Mouse (Mus musculus) spleen, postnatal 10 days (tissue): ENCODE measurements around the gene C1qtnf3.

ENCODE experiments used
- DNase-seq, 2 experiments: peaks; one replicate each; pipeline ENCODE4 v3.0.0; 2021 to 2022; ENCODE audit warnings: low spot score in 2 of 2

The C1qtnf3 gene

GRCm38 (mm10) chr15:10951951-10952759 is at the start of gene C1qtnf3:
Gene C1qtnf3, plus strand, starts transcription at chr15:10952332.
- DNase-seq = no peak

GRCm38 (mm10) chr15:10902360-10902759 is 49.8 kb upstream of the C1qtnf3 start:
- no peak for DNase-seq

GRCm38 (mm10) chr15:10916611-10917311 is 35.4 kb upstream of the C1qtnf3 start:
- no peak for DNase-seq

DNA sequence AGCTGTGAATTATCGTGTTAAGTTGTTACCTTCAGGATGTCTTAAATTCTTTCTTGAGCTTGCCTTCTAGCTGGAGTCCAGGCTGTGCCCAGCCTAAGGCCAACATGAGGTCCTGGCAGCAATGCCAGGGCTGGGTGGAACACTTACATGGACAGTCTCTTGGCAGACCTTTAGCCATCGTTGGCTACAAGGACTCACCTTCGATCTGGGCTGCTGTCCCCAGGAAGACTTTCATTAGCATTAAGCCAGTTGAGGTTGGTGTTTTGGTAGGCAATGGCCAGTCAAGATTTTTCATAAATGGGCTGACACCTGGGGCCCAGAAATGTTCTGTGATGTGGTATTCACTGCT is 34.8 kb upstream of the C1qtnf3 start:
- DNase-seq = no peak

- DNase-seq = no peak
Measured at GRCm38 (mm10) chr15:10920212-10920611, 31.9 kb upstream of the C1qtnf3 start.

DNA sequence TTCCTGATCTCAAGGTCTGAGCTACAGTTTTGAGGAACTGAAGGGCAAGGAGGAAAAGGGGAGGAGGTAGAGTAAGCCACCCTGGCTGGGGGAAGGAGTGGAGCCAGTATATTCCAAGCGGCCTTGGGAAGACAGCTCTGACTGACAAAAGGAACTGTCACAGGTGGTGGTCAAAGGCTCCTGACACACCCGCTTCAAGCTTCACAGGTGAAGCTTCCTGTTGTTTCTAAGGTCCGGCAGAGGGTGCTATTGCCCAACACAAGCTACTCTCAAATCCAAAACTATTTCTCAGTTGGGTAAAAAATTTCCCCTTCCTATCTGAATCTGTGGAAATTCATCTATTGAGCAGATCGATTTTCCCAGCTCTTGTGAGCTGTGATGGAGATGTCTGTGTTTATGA is 31.1 kb upstream of the C1qtnf3 start:
- DNase-seq = no peak

GRCm38 (mm10) chr15:10922061-10922460 is 30.1 kb upstream of the C1qtnf3 start:
- no peak for DNase-seq

GRCm38 (mm10) chr15:10922570-10922969 is 29.6 kb upstream of the C1qtnf3 start:
- DNase-seq = no peak

DNA sequence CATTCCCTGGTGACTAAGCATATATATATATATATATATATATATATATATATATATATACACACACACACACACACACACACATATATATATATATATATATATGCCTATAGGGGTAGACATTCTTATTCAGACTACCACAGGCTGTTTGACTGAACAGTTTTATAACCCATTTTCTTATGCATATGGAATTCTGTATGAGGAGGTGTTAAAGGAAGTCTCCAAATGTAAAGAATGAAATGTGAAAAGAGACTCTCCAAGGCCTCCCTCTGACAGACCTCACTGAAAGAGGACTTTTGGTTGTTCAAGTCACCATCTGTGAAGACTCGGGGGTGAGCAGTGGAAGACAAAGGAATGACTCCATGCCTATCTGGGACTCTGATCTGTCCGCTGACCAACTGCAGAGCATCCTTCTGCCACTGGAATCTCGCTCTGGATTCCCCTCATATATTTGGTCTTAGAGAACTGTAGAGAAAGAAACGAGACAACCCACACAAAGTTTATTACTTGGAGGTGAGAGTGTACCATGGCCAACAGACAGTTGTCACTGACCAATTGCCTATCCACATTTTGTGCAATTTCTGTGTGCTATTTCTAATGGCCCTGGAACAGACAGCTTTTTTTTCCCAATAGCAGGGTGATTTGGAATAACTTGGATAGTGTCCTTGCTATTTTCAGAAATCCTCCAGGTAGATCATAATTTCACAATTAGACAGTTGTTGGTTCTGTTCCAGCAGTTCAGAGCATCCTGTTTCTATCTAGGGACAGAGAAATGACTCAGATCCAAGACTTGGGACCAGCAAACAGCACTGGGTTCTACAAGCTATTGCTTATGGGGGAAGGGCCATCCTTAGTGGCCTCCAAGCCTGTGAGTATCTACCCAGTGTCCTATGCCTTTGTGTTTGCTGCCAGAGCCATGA is 28.8 kb upstream of the C1qtnf3 start:
- no peak for DNase-seq

DNA sequence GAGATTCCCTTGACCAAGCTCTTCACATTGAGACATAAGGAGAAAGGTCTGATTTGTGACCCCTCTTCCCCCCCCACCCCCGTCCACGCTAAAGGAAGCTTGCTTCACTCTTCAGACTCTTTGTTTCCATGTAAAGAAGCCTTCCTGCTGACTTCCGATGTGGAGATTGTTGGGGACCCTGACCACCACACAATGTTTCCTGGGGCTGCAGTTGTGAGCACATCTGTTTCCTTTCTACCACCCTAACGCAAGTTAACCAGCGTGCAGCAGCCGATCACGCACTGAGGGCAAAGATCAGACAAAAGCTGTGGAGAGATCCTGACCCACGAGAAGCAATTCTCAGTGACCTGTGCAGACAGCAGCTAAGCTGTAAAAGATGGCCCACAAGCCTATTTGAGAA is 24.8 kb upstream of the C1qtnf3 start:
- no peak for DNase-seq

- no peak for DNase-seq
Measured at GRCm38 (mm10) chr15:10928633-10929270, 23.4 kb upstream of the C1qtnf3 start.

GRCm38 (mm10) chr15:10933930-10934329 is 18.2 kb upstream of the C1qtnf3 start:
- no peak for DNase-seq

- DNase-seq = no peak
Measured at GRCm38 (mm10) chr15:10940148-10941108, 11.7 kb upstream of the C1qtnf3 start.

DNA sequence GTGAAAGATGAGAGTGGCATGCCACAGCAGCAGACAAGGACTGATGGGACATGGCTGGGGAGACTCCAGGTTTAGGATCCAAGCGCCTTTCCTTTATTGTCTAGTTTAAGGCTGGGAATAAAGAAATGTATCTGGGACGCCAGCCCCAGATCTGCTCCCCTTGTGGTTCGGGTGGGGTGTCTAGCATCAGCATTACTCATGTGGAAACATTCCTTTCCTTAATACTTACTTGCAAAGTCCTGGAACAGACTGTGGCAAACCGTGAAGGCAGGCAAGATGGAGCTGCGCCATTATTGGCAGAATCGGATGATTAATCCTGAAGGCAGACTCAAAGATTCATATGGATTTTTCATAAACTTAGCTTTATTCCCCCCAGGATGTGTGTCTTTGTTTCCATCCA is 10.2 kb upstream of the C1qtnf3 start:
- DNase-seq = no peak

DNA sequence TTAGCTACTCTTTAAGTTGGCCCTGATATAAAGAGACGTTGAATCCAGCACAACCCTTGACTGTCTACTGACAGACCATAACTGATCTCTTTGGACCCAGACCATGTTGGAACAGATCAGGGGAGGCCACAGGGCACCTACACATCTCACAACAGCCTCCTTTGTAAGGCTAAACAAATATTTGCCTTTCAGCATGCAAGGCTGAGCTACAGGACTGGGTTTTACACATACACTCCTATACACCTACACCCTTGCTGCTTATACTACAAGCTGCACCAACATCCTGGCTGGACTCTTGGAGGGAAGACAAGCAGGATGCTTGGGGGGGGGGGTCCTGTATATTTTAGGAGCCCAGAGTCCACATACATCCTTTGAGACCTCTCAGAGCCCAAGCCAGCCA is 4.3 kb upstream of the C1qtnf3 start:
- DNase-seq = no peak

DNA sequence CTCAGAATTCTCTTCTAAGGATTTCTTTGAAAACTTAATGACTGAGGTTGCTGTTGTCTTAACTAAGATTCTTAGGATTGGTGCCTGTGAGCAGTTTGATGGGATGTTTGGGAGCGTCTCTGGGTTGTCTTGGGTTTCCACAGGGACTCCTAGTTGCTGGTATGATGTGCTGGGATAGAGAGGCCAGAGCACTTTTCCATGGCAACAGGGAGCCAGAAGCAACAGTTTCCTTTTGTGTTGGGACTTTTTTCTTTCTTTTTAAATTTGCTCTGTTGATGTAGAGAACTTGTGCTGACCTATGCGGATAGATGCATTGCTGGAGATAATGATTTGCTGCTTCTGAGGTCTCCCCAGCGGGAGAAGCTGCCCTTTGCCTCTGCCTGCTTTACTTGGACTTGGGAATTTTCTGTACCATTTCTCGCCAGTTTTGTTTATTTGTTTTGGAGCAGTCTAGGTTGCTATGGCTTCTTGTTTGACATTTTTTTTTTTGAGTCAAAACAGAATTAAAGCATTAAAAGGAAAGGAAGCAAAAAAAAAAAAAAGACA is 701 bp downstream of the C1qtnf3 start:
- DNase-seq = no peak

DNA sequence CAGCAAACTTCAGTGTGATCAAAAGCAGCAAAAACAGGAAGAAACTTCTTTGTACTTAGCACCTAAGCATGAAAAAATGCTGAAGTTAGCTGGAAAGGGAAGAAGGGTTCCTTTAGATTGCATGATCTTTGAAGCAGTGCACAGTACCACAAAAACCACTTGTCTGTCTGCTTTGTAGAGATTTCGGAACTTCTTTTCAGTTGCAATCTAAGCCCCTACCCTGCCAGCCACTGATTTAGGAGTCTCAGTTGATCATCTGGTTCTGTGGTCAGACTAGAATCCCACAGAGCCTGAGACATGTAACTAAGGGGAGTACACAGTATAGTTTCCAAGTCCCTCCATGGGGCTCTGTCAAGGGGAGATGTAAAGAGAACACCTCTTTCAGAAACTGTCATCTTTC is 1.3 kb downstream of the C1qtnf3 start:
- DNase-seq = no peak

- no peak for DNase-seq
Measured at GRCm38 (mm10) chr15:10954381-10955016, 2.4 kb downstream of the C1qtnf3 start.

DNA sequence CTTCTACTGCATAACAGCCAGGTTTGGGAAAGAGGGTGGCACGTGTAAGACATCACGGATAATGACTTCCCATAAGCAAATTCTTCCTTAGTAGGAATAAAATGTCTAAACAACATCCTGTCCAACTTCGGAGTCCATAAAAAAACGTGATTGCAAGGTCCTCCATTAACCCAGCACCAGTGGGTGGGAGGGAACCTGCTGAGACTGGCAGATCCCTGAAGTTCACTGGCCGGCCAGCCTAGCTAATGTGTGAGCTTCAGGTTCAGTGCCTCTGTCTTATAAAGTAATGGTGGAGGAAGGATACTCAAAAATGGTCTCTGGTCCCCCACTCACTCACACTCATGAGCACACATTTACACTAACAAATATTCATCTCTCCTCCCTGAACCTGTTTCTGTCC is 3.0 kb downstream of the C1qtnf3 start:
- no peak for DNase-seq

DNA sequence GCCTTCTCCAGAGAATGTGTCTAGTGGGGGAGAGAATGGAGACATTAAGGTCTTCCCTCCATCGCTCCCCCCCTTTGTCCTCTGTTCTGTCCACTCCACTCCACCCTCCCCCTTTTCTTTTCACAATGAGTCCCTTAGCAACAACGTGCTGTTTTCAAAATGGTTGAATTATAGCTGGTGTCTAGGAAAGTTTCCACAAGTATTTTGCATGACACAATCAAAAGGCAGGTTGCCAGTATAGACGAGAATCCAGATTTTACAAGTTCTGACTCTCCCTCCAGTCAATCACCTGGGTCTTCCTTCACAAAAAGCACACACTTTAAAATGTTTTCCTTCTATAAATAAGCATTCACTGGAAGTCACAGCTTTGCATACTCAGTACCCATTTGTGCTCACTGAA is 4.6 kb downstream of the C1qtnf3 start:
- no peak for DNase-seq
